Mouse (Mus musculus) erythroid progenitor cell, adult 5-6 weeks (primary cell): ENCODE data around the gene Diaph3. TPM values are rescaled to one million over a fixed set of nuclear protein-coding genes. Genes with fewer than 3 reads are reported as not detected.

Source experiments
- ATAC-seq: replicated peaks from 2 replicates; pipeline ENCODE4 v1.8.0; 2016; ENCODE audit warnings: moderate number of reproducible peaks, mild to moderate bottlenecking, moderate TSS enrichment, inconsistent platforms; ENCODE audit not compliant: poor library complexity, low FRiP score, severe bottlenecking
- total RNA-seq, 2 experiments: library from RNA; stranded (forward) in 1 of 2; stranded (reverse) in 1 of 2; fragments of 150-400 nt in 1 of 2; fragments of 186-747, 209-891 nt in 1 of 2; gene quantifications; 2 replicates each; pipeline versions ENCODE4 v1.2.3 to v1.2.4; 2015 to 2017; ENCODE audit warnings: low replicate concordance in 2 of 2

Diaph3 gene
- total RNA-seq, 2 experiments from 2014 or later = 370 to 621 TPM

- no peak for ATAC-seq
Observed at GRCm38 (mm10) chr14:86678992-86679391, 462.0 kb downstream of the Diaph3 start.

GRCm38 (mm10) chr14:86678179-86678780 is 462.8 kb downstream of the Diaph3 start:
- no peak for ATAC-seq

GRCm38 (mm10) chr14:86677015-86677414 is 464.0 kb downstream of the Diaph3 start:
- ATAC-seq = no peak

GRCm38 (mm10) chr14:86675314-86675713 is 465.7 kb downstream of the Diaph3 start:
- ATAC-seq = no peak

GRCm38 (mm10) chr14:86662846-86663245 is 478.2 kb downstream of the Diaph3 start:
- no peak for ATAC-seq

GRCm38 (mm10) chr14:86660556-86660955 is 480.5 kb downstream of the Diaph3 start:
- ATAC-seq = no peak

GRCm38 (mm10) chr14:86656262-86656661 is 484.8 kb downstream of the Diaph3 start:
- ATAC-seq = no peak

- ATAC-seq = no peak
Observed at GRCm38 (mm10) chr14:86646499-86647120, 494.4 kb downstream of the Diaph3 start.

- ATAC-seq = no peak
Observed at GRCm38 (mm10) chr14:86642831-86643241, 498.2 kb downstream of the Diaph3 start.

- no peak for ATAC-seq
Observed at GRCm38 (mm10) chr14:86641839-86642238, 499.2 kb downstream of the Diaph3 start.

GRCm38 (mm10) chr14:86640086-86640485 is 500.9 kb downstream of the Diaph3 start:
- no peak for ATAC-seq

- ATAC-seq = no peak
Observed at GRCm38 (mm10) chr14:86635594-86636140, 505.4 kb downstream of the Diaph3 start.

GRCm38 (mm10) chr14:86635052-86635451 is 506.0 kb downstream of the Diaph3 start:
- ATAC-seq = no peak

- ATAC-seq = no peak
Observed at GRCm38 (mm10) chr14:86633799-86634198, 507.2 kb downstream of the Diaph3 start.

GRCm38 (mm10) chr14:86624816-86625425 is 516.1 kb downstream of the Diaph3 start:
- no peak for ATAC-seq

GRCm38 (mm10) chr14:86619637-86620036 is 521.4 kb downstream of the Diaph3 start:
- no peak for ATAC-seq
